Mouse (Mus musculus): ENCODE measurements at regions not wholly inside any gene's neighbourhood (a gene's known extent, or its start where the extent isn't known, plus 50 kb on each side); places are given as distances from the start of the nearest gene placed in this dataset.

DNA sequence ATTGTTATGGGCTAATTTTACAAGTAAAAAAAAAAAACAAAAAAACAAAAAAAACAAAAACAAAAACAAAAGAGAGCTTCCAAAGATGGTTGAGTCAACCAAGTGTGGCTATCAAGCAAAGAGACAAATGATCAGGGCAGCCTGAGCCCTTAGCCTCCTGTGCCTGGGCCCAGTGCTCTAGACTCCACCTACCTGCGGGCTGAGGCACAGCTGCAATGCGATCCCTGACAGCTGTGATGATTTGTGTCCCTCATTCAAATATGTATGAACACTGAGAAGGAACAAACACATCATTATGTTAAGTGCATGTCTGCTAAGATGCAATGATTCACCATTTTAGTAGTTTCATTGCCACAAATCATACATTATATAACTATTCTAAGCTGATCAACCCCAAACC is 199.0 kb upstream of the Thbs1 start:
- DNase-seq (ENCODE audit: low spot score in 2 of 2): no peak

DNA sequence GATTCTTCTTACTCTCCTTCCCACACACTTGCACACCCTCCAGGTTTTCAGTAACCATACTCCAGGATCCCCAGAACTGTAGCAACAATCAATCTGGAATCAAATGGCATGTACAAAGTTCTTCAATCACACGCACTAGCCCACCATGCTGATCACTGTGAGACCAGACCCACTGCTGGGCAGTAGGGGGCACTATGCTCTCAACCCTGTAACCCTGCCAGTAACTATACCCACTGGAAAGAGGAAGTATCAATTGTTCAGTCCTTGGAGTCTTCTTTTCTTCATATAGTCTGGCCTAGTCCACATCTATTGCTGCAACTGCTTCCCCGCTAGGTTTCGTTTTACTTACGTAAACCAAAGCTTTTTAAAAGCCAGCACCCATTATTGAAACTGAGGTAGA is 197.8 kb upstream of the Thbs1 start:
- no peak for DNase-seq (ENCODE audit: low spot score in 2 of 2)

DNA sequence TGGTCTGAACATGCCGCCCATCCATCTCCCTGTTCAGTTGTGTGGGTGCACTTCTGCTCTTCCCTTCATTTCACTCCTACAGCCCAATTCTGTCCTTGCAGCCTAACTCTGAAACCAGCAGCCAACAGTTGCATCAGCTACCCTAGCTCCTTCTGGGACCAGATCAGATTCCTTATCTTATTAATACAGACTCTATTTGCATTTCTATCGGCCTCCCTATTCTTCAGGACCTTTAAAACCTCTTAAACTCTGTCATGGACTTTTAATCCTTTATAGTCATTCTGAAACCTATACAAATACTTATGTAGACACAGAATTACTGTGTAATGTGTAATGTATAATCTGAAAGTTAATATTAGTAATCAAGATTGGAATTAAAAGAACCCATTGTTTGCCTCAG is 195.9 kb upstream of the Thbs1 start:
- no peak for DNase-seq (ENCODE audit: low spot score in 2 of 2)

DNA sequence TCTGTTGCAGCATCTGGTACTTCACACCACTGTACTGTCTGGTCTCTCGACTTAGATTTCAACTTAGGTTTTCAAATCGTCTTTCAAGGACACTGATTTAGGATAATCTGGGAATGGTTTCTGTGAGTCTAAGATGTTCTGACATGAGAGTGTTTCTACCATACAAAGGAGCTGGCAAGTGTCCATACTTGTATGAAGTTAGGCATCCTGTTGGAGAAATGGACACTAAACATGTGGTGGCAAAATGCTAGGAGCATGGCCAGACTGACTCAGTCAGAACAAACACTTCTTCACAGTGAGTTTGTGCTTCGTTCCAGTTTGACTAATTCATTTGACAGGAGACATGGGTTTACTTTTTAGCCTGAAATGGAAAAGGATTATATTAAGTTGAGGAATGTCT is 194.5 kb upstream of the Thbs1 start:
- no peak for DNase-seq (ENCODE audit: low spot score in 2 of 2)

DNA sequence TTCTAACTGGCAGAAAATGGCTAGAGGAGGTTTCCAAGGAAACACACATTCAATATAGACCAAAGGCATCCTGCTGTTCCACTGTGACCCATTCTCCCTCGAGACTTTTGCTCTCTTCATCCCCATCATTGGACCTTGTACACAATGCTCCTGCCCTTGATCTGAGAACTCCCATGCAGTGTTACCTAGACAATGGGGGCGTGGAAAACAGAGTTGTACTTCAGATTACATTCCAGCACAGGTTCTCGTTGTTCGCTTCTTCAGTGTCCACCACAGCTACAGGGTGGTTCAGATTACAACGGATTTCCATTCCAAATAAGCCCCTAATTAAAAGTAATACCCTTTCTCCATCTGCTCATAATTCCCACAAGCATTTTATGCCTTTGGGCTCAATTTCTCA is 186.8 kb upstream of the Thbs1 start:
- no peak for DNase-seq (ENCODE audit: low spot score in 2 of 2)

DNA sequence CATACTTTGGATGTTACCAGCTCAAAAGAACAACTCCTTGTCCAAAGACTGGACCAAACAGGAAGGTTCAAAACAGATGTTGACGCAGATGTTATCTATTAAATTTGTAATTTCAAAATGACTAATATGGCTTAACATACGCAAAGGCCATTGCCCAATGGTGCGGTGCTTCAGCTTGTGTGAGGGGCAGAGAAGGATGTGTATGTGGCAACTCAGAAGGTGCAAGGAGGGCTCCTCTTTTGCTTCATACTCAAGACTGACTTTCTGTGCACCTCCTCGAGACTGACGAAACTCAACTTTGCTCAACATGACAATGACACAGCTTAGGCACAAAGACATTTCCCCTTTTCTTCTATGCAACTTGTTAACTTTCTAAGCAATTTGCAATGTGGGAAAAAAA is 186.3 kb upstream of the Thbs1 start:
- DNase-seq (ENCODE audit: low spot score in 2 of 2): no peak

DNA sequence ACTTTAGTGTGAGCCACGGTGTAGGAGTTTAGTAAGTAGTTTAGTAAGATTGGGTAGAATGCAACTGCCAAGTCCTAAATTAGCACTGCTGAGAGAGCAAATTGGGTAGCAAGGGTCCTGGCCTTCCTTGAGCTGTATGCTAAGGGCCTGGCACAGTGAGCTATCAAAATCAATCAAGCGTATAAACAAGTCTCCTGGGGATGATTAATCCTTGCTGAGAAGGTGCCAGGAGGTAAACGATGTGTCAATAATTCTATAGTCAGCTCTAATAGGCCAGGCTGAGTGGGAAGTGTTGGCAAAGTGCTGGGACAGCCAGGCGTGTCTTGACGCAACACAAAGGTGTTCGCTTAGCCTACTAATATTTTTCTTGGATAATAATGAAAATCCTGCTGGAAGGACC is 183.6 kb upstream of the Thbs1 start:
- DNase-seq (ENCODE audit: low spot score in 2 of 2): no peak

DNA sequence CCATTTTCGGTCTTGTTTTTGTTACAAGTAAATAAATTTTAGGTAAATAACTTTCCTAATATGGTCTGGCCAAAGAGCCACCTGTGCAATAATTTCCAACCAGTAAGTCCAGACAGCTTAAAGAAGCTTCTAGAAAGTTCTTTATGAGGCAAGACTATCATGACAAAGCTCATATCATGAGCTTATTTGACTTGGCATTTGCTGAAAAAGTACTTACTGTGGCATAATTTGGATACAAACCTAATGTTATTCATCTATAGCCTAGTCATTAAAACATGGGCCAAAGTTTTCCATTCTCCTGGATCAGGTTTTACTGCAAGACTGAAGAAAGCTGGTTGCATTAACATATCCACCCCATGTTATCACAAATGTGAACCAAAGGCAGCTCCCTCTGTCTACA is 182.1 kb upstream of the Thbs1 start:
- no peak for DNase-seq (ENCODE audit: low spot score in 2 of 2)

DNA sequence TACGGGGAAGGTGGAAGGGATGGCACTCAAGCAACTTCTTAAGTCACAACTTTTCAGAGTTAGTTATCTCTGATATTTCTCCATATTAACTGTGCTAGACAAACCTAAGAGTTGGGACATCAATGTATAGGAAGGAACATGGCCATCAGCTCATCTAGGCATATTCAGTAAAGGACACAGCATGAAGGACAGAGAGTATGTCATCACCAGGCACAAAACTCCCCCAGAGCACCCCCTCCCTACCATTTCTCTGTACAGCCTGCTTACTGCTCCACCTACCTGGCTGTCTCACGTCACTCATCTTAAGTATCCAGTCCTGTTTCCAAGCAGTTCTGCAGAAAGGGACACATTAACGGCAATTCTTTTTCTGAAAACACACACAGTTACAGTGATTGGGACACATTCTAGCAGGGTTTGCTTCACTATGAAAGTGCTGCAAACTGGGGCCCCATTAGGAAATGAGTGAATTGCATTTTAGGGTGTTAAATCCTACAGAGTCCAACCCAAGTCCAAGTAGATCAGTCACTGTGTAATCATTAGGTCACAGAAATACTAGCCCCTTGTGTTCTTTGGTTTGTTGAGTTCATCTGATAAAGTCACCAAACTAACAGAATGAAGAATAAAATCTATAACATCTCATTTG is 180.7 kb upstream of the Thbs1 start:
- DNase-seq (ENCODE audit: low spot score in 2 of 2): no peak

DNA sequence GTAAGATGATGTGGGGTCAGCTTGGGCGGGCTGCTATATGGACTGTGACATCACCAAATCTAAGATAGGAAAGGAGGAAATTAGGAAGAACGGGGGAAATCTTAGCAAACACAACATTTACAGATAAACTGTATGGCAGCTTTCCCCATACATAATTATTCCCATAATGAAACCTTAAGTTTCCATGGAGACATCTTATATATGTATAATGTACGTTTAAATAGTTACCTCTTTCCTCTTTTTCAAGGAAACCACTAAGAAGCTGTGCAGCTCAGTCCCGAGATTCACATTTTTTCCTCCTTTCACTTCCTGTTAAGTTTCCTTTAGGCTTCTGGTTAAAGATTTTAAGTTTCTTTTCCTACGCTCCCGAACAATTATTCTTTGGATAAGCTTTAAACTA is 175.1 kb upstream of the Thbs1 start:
- no peak for DNase-seq (ENCODE audit: low spot score in 2 of 2)

DNA sequence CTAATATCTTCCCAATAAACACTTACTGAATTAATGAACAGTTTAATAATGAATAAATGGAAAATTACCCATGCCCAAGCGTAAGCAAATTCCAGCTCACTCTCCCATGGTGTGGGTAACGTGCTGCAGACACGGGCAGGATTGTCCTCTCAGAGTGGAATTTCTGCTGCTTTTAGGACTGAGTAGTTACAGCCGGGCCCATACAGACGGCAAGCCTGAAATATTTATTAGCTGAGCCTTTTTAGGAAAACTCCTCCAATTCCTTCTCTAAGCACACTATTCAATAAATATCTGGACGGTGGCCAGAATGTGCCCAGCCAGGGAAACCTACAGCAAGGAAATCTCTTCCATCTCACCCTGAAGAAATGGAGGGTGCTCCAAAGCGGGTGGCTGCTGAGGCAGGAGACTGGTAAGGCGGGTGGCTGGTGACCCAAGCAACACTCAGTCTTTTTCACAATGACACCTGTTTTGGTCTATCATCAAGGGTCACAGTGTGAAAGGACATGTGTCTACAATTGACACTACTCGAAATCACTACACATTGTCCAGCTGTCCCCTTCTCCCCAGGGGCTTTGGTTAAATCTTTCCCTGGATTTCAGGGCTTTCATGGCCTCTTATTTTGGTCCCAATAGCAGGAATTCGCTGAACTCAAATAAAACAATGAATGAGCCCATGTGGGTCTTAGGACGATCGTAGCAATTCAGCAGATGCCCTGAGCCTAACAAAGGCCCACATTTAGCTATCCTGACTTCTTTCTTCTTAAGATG is 173.2 kb upstream of the Thbs1 start:
- no peak for DNase-seq (ENCODE audit: low spot score in 2 of 2)

DNA sequence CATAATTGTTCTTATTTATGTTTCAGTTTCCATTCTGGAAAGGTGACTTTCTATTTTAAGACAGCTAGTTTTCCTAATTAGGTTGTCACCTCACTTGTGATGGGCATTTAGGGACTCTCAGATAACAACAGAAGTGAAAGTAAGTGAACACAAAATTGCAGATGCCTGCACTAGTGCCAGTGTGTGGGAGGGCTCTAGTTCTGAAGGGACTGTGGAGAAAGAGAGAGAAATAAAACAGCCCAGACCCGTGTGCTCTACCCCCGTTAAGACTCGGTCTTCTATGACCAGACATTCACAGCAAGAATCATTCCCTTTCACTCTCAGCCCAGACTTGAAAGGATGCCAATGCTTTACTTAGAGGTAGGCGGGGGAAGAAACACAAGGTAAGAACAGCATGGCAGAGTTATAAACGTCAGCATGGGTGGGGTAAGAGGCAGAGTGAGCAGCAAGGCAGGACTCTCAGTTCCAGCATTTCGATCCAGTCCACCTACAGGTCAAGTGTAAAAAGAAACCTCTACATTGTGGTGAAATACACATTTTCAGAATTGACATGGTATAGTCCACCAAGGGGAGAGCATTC is 170.1 kb upstream of the Thbs1 start:
- no peak for DNase-seq (ENCODE audit: low spot score in 2 of 2)

DNA sequence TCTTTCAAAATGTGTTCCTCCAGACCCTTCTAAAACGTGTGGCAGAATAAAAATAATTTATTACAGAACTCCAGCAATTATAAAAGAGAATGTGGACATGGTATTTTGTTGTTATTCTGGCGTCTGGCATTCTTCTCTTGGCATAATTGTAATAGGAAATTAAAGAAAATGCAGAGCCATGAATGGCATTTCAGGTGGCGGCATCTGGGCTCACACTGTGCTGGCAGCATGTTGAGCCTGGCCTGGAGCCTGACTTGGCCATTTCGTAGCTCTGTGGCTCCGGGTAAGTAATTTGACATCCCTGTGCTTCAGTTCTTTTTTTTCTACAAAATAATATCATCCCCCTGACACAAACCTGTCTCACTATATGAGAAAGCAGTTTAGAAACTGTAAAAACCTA is 168.0 kb upstream of the Thbs1 start:
- DNase-seq (ENCODE audit: low spot score in 2 of 2): no peak

DNA sequence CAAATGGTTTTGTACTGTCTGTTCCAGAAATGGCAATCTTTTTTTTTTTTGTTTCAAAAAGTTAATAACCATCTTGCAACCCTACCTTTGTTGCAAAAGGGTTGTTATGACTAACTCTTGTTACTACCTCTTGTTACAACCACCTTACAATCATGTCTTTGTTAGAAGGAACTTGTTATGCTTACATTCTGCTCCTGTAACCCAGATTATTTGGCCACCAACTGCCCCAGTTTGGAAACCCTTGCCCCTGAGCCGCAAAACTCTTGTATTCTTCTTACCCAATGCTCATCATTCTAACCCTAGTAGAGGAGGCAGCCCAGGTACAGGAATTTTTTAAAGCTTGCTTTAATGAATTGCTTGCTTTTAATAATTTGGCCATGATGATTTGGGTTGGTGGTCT is 167.4 kb upstream of the Thbs1 start:
- DNase-seq (ENCODE audit: low spot score in 2 of 2): no peak

DNA sequence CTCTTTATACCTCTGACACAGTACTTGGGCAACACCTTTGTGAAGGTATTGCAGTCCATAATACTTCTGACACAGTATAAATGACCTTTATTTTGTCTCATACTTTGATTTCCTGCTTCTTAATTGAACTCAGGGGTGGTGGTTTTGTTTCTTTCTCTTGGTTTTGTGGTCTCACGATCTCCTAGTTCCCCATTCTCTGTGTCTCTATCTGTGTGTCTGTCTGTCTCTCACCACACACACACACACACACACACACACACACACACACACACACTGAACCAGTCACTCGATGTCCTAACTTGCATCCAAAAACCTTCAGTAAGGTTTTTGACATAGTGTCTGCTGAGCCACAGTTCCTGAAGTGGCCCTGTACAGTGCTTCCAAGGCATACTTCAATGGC is 166.7 kb upstream of the Thbs1 start:
- no peak for DNase-seq (ENCODE audit: low spot score in 2 of 2)

DNA sequence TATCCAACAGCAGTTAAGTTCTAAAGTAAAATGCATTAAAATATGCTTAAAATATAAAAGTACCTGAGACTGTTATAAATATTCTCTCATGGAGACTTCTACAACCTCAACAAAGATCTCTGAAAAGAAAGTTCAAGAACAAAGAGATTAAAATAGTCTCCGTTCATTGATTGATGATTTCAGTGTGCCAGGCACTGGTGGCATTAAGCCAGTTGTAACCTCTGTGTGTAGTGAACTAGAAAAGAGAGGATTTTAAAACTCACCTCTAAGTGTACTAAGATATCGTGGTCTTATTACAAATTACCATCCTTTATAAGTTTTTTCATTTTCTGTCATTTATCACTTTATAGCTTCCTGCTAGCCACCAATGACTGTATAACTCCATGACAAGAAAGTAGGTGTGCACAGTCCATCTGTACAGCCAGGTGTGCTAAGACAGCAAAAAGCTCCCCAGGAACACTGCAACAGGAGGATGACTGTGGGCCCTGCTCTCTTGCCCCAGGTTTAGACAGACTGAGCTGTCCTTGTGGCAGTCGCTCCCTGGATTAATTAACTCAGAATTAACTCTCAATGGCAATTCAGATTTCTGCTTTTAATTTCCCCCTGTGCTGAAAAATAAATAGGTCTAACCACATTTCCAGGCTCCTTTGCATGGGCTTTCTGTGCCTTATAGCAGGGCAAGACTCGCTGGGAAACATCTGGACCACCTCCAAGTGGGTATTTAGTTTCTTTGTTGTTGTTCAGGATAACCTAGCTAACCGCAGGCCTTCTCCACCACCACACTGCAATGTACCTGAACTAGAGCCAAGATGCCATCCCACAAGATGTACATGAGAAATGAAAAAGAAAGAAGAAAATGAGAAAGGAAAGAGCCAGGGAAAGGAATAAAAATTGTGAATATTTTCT is 161.0 kb upstream of the Thbs1 start:
- DNase-seq (ENCODE audit: low spot score in 2 of 2): no peak

DNA sequence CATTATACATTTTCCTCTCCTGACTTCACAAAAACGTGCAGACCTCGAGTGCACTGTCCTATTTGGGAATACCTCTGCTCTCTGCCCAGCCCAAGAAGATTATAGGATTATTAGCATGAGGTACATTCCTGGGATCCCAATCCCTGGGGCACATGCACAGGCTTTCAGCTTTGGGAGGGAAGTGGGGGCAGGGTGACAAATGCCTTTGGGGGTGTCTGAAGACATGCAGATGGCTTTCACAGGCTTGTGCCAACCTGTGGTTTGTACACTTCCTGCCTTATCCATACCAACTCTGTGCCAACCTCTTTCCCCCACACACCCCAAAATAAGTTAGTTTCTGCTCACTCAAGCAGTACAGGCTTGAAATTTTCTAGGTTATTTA is 160.3 kb upstream of the Thbs1 start:
- DNase-seq (ENCODE audit: low spot score in 2 of 2): no peak

DNA sequence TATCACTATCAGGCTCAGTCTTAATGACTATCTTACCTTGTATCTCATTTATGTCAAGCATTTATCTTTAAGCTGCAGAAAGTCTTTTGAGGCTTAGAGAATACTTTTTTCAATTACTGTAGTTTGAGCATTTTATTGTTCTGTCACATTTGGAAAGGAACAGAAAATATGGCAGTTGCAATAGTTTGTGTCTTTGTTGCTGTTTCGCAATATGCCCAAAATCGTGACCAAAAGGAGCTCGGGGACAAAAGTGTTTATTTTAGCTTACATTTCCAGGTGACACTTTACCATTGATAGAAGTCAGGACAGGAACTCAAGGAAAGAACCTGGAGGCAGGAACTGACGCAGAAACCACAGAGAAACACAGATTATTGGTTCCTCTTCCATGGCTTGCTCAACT is 152.9 kb upstream of the Thbs1 start:
- no peak for DNase-seq (ENCODE audit: low spot score in 2 of 2)

DNA sequence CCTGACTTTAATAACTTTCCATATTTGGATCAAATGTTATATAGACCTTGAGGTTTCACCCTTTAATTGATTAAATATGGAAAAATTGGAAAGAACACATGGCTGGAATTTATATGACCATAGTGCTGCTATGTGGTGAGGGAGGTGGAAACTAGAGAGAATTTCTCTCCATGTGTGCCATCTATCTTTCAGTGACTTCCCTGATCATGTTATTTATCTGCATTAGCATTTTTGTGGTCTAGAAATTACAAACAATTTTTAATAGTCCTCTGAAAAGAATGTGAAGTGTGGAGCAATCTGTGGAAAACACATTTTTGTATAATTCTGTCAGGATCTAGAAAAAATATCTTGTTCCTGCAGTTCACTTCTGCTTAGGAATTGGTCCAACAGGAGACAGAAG is 152.2 kb upstream of the Thbs1 start:
- no peak for DNase-seq (ENCODE audit: low spot score in 2 of 2)

DNA sequence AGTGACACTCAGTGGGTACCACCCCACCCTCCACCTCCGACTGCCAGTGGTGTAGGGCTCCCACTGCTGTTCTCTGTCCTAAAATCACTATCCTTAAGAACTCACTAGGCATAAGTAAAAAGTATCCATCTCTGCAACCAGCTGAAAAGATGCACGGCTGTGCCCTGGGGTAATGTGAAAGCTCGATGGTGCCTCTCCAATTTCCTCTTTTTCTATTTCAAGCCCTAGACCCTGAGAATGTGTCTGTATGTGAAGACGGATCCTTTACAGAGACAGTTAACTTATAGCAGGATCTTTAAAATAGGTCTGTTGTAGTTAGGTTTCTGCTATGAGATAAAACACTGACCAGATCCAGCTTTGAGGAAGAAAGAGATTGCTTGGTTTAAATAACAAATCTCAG is 149.1 kb upstream of the Thbs1 start:
- no peak for DNase-seq (ENCODE audit: low spot score in 2 of 2)

DNA sequence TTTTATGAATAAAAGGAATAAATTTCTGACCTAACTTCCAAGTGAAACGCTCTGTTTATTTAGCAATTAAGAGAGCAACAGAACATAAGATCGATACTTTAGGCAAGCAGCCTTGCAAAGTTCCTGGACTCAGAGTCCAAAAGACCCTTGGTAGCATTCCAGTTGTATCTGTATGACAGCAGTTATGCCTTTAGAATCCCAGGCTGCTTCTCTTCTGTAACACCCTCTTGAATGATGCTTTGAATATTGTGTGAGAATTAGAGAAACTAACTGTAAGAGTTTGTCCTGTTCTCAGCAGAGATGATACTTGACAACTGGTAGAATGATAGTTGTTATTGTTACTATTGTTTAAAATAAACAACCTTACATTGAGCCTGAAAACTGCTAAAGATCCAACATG is 148.2 kb upstream of the Thbs1 start:
- DNase-seq (ENCODE audit: low spot score in 2 of 2): no peak

DNA sequence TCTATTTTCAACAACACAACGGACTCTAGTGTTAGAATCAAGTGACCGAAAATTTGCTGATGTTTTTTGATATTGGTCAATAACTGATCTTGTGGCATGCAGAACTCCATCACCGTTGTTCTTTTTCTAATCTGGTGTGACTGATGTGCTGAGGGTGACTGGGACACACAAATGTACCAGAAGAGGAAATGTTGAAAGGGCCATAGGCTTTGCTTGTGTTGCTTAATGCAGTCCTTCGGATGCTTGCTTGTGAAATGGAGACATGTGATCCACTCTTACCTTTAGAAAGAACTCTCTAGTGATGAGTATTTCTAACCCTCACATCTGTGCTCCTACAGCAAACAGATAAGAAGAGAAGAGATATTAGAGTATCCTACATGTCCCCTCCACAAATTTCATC is 145.9 kb upstream of the Thbs1 start:
- no peak for DNase-seq (ENCODE audit: low spot score in 2 of 2)

DNA sequence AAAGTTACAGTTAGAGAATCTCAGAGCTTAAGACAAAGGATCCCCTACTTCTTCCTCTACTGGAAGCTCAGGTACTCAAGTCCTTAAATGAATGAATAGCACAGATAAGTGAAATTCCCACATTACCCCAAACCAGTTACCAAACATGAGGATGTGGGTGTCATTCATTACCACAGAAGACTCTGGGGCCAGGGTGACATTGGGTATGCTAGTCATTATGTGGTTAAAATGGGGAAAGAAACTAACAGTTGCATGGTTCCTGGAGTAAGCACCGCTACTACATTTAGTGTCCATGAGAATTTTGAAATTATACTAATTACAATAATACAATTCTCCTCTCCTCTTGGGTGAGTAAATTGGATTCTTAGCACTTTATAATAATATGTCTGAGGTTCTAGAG is 142.9 kb upstream of the Thbs1 start:
- no peak for DNase-seq (ENCODE audit: low spot score in 2 of 2)
